Mouse (Mus musculus) adrenal gland (tissue): ENCODE data around the gene Foxg1.

Experiments
- intact Hi-C: fragments of 180-260 bp; cut with DNase I; formaldehyde crosslinking; loops from one replicate; pipeline ENCODE4 v1.15.1; 2025

Gene Foxg1

DNA sequence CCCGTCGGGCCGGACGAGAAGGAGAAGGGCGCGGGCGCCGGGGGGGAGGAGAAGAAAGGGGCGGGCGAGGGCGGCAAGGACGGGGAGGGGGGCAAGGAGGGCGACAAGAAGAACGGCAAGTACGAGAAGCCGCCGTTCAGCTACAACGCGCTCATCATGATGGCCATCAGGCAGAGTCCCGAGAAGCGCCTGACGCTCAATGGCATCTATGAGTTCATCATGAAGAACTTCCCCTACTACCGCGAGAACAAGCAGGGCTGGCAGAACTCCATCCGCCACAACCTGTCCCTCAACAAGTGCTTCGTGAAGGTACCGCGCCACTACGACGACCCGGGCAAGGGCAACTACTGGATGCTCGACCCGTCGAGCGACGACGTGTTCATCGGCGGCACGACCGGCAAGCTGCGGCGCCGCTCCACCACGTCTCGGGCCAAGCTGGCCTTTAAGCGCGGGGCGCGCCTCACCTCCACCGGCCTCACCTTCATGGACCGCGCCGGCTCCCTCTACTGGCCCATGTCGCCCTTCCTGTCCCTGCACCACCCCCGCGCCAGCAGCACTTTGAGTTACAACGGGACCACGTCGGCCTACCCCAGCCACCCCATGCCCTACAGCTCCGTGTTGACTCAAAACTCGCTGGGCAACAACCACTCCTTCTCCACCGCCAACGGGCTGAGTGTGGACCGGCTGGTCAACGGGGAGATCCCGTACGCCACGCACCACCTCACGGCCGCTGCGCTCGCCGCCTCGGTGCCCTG lies 2.6 kb downstream of the Foxg1 start, which contains the start of gene Gm43517:
Gene Gm43517 (plus strand): TSS at position 299 of the 755 bp plus-strand sequence.
- intact Hi-C loops = no loop called here

DNA sequence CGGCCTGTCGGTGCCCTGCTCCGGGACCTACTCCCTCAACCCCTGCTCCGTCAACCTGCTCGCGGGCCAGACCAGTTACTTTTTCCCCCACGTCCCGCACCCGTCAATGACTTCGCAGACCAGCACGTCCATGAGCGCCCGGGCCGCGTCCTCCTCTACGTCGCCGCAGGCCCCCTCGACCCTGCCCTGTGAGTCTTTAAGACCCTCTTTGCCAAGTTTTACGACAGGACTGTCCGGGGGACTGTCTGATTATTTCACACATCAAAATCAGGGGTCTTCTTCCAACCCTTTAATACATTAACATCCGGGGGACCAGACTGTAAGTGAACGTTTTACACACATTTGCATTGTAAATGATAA lies 3.2 kb downstream of the Foxg1 start:
- intact Hi-C loops = no loop called here

GRCm38 (mm10) chr12:49386081-49386805 lies 3.8 kb downstream of the Foxg1 start:
- intact Hi-C loops = no loop called here

GRCm38 (mm10) chr12:49387856-49388598 lies 5.6 kb downstream of the Foxg1 start:
- intact Hi-C loops = no loop called here

GRCm38 (mm10) chr12:49389666-49390065 lies 7.2 kb downstream of the Foxg1 start:
- intact Hi-C loops = no loop called here

- intact Hi-C loops = no loop called here
Observed at GRCm38 (mm10) chr12:49390257-49390656, 7.8 kb downstream of the Foxg1 start.

DNA sequence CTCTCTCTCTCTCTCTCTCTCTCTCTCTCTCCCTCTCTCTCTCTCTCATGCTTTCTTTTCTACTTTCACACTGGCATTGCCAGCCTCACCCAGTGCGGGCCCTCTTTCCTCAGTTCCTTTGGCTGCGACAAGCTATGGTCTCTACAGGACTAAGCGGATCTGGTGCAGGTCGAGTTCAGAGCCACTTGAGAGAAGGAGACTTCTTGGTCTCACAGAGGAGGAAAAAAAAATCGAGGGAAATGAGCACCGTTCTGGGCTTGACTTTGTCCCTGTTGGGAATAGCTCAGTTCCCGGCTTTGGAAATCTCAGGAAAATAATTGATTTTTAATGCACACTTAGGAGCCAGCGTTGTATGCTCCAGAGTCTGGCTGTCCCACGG lies 8.5 kb downstream of the Foxg1 start:
- intact Hi-C loops = no loop called here

DNA sequence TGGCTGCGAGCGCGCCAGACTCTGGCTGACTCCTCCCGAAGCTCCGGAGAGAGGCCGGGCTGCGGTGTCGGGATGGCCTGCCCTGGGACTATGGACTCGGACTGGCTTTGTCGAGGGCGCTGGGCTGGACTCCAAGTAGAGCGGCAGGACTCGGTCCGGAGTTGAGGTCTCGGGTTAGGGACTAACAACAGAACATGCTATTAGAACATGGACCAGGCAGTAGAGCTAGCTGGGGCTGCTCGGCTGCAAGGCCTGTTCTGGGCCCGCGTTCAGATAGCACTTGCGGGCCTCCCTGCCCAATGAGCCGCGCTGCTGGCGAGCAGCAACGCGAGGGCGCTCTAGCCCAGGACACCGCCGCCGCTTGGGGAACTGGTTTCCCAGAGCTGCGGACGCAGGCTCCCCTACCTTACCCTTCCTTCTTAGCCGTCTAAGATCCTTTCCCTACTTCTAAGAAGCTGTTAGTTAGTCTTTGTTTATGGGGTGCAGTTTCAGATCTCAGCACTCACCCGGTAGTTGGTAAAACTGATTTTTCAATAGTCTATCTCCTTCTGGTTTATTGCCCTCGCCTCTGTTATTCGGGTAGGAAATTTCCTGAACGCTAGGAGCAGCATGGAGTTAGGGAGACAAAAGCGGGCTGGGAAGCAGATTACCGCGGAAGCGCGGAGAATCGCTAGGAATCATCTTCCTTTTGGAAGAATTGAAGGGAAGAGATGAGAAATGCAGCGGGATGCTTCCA lies 9.0 kb downstream of the Foxg1 start:
- intact Hi-C loops = no loop called here

- intact Hi-C loops = no loop called here
Observed at GRCm38 (mm10) chr12:49392041-49392390, 9.6 kb downstream of the Foxg1 start.

GRCm38 (mm10) chr12:49392876-49393275 lies 10.4 kb downstream of the Foxg1 start:
- intact Hi-C loops = no loop called here

DNA sequence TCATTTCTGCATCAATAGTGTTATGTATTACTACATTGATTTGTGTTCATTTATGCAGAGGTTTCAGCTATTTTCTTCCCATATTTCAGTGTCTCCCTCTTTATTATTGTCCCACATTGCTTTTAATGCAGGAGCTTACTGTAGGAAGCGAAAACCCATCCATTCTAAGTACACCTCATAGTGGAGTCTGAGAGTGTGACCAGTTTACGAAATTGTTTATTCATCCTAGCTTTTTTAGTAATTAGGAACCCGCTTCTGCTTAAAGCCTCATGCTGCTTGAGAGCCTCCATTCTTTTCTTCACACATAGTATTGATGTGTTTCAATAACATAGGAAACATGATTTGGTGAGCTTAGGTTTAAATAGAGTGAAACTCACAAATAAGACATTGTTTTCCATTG lies 11.2 kb downstream of the Foxg1 start:
- intact Hi-C loops = no loop called here

DNA sequence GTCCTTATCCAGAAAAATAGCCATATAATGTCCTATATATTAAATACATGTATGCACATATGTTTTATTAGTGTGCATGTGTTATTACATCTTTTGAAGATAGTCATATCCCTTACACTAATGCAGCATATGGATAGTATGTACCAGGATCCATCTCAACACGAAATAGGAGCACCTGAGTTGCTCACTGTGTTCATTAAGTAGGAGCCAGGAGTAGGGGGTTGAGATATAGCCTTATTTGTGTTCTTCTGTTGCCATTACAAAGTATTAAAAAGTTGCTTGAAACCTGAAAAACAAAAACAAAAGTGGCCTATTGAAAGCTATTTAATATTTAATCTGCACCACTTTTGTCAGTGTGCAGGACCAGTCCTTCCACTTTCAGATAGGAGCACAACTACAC lies 11.7 kb downstream of the Foxg1 start:
- intact Hi-C loops = no loop called here

DNA sequence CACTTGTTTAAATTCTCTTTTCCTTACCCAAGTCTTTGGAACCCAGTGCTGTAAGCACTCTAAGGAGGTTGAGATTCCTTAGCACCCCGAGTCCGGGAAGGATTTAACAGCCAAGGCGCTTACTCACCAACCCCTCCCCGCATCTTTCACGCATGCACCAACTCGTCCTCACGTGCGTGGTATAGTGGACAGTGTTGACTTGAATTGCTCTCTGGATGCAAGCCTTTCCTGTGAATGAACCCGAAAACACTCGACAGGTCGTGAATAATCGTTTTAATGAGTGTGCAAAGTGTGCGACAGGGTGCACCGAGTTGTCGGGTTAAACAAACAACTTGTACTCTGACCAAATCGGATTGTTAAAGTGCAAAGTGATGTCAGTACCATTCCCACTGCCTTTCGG lies 12.4 kb downstream of the Foxg1 start:
- intact Hi-C loops = no loop called here

- intact Hi-C loops = no loop called here
Observed at GRCm38 (mm10) chr12:49395969-49396368, 13.5 kb downstream of the Foxg1 start.

DNA sequence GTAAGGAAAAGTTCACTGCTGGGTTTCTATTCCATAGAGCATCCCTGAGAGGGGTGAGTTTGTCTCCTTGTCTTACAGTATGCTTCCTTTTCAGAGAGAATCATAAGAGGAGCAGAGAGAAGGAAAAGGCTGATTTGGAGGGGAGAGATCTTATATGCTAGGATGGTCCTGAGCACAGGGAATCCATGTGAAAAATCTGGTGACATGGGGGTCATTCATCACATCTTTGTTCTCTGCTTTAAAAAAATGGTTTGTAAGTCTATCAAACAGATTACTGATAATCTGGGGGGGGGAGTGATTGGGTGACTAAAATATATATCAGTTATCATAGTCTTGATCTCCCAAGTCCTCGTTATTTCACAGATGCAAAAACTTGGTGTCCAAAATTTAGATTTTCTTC lies 14.3 kb downstream of the Foxg1 start:
- intact Hi-C loops = no loop called here

DNA sequence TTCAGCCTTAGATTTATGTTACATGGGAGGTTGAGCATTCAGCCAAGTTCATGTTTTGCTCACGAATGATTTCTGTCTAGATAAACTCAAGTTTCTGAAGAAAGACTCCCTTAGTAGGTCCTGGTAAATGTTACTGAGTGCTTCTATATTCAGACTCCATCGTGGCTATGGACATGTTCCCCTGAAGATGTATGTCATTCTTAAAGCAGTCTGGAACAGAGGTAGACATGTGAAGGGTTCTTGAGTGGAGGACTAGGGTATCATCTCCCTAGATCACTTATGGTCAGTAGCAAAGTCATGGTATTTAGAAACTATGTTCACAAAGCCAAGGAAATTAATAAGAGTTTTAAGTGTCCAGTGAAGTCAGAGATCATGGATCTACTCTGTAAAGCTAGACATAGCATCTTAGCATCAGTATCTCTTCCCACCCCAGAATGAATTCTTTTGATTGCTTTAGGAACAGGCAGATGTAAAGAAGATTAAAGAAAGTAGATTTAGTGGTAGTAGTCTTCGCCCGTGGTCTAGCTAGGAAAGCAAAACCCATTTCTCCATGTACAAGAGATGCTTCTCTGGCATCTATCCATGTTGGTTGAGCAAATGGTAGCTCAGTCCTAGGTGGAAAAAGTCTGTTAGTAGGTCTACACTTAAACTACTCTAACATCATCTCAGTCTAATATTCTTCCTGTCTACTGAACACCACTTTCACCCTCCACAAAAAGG lies 15.1 kb downstream of the Foxg1 start:
- intact Hi-C loops = no loop called here

DNA sequence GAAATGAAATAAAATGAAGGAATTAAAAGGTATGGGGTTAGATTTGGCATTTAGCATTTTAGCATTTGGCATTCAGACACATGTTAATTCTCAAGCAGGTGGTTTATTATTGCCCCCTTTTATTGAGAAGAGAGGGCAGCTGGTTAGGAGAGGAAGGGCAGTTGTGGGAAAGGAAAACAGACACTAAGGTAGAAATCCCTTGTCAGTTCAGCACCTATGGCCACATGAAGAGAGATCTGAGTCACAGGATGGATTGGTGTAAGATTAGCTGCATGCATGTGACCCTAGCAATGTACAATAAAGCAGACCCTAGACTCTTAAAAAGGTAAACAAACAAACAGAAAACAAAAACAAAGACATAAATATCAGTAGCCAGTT lies 15.7 kb downstream of the Foxg1 start:
- intact Hi-C loops = no loop called here

- intact Hi-C loops = no loop called here
Observed at GRCm38 (mm10) chr12:49398636-49399035, 16.2 kb downstream of the Foxg1 start.

DNA sequence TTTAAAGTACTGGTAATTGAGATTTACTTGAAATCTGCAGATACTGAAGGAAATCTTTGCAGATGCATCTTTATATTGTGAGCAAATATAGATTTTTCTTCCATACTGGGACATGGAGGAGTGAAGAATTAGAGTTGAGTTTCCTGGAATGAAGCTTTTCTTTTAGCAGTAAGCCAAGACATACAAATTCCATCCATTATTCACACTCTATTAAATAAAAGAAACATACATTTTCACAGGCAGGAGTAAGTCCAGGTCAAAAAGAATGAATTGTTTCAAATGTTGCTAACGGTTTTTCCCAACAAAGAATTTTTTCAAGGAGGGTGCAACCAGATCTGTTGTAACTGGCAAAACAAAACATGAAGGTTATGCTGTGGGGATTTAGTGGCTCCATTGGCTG lies 17.2 kb downstream of the Foxg1 start:
- intact Hi-C loops = no loop called here

DNA sequence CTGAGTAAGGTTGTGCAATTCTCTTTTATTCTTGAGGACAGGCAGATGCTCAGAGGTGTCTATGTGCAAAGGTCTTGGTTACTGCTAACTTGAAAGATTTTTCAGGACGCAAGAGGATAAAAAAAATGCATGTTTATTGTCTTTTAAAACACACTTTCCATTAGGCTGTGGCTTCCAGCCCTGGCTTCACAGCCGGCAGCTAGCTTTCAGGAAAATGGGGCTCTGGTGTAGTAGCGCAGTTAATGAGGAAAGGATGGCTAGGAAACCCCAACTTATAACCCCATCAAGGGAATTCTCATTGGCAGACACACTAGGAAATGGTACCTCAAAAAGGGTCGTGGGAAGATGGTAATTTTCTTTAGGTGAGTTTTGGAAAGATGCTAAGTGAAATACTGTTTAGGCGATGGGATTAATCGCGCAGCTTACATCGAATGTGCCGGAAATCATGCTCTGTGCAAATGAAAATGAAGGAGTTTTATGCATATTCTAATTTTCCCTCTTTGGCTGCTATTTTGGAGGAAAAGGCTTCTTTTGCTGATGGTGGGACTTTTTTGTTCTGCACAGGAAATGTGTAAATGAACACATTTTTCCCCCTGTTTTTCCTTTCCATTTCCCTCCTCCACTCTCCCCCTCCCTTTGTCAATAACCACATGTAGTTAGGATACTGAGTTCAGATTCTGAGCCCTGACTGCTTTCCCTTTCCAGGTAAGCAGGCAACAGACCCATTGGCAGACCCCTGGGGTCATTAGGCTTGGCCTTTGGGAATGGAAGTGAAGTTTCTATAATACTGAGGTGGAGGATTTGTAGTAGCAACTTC lies 17.8 kb downstream of the Foxg1 start:
- intact Hi-C loops = no loop called here

DNA sequence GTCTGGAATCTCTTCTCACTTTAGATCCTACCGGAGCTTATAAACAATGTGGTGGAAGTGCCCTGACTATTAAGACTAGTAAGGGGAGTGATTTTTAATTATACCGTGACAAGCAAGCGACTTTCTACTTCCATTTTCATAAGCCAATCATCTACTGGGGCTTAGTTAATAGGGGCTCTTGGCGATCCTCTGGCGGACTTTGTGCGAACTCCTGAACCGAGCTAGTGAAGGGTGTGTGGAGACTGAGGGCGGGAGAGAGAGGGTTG lies 18.3 kb downstream of the Foxg1 start:
- intact Hi-C loops = no loop called here
